Mouse (Mus musculus) stomach, postnatal 0 days (tissue): ENCODE measurements around the gene Efl1. TPM values are rescaled to one million over a fixed set of nuclear protein-coding genes. Genes with fewer than 3 reads are reported as not detected.

Experiments
- ATAC-seq: fragments of 200-750 bp; cut with Nextera tagmentation; 2 replicates; pipeline ENCODE4 v1.8.0; 2017; ENCODE audit not compliant: low FRiP score, low TSS enrichment
- DNase-seq: peaks from one replicate; pipeline ENCODE4 v3.0.0-alpha.2; 2016; ENCODE audit warnings: low spot score
- H3K27ac ChIP-seq: fragments of 300-500 bp; sonication (generic); replicated peaks from 2 replicates; pipeline ENCODE4 v1.5.1; 2014; ENCODE audit warnings: mild to moderate bottlenecking, control low read depth
- H3K27me3 ChIP-seq: fragments of 300-500 bp; sonication (generic); 2 replicates; pipeline ENCODE4 v1.6.1; 2014; ENCODE audit warnings: low read length; ENCODE audit not compliant: control insufficient read depth, insufficient read depth
- H3K36me3 ChIP-seq: fragments of 300-500 bp; sonication (generic); 2 replicates; pipeline ENCODE4 v1.6.1; 2014; ENCODE audit warnings: low read length, mixed read lengths; ENCODE audit not compliant: control insufficient read depth, insufficient read depth
- H3K4me1 ChIP-seq: fragments of 300-500 bp; sonication (generic); replicated peaks from 2 replicates; pipeline ENCODE4 v1.6.1; 2014; ENCODE audit warnings: antibody characterized with exemption; ENCODE audit not compliant: control insufficient read depth, insufficient read depth
- H3K4me2 ChIP-seq: fragments of 300-500 bp; sonication (generic); replicated peaks from 2 replicates; pipeline ENCODE4 v1.6.1; 2014; ENCODE audit warnings: low read depth, mild to moderate bottlenecking, control low read depth, moderate library complexity
- H3K4me3 ChIP-seq: fragments of 300-500 bp; sonication (generic); 2 replicates; pipeline ENCODE4 v1.5.1; 2014; ENCODE audit warnings: low read depth, low read length, control low read depth
- H3K9ac ChIP-seq: fragments of 300-500 bp; sonication (generic); 2 replicates; pipeline ENCODE4 v1.6.1; 2014; ENCODE audit warnings: mild to moderate bottlenecking, low read length, control low read depth, mixed read lengths
- H3K9me3 ChIP-seq: fragments of 300-500 bp; sonication (generic); 2 replicates; pipeline ENCODE4 v1.6.1; 2016; ENCODE audit warnings: low read length; ENCODE audit not compliant: control insufficient read depth
- CTCF ChIP-seq: IDR thresholded peaks from 2 replicates; pipeline ENCODE4 v1.5.1; 2016; ENCODE audit warnings: antibody characterized with exemption, low read depth, mild to moderate bottlenecking, moderate library complexity
- EP300 ChIP-seq: optimal IDR thresholded peaks from 2 replicates; pipeline ENCODE3; 2016; ENCODE audit warnings: antibody characterized with exemption
- WGBS: fragments of 180-500 bp; shearing (Covaris S2); extraction: QIAGEN DNeasy Blood & Tissue Kit; methylation state at CpG from one replicate; pipeline ENCODE4 v1.1.7; 2014; 5-methylcytosine and 5-hydroxymethylcytosine counted together
- polyA plus RNA-seq: library from polyadenylated mRNA; unstranded; fragments of >200 nt; fragmentation: Nextera tagmentation; extraction: Ambion mirVana; gene quantifications from 2 replicates; pipeline ENCODE4 v1.2.1, GENCODE M21; 2015

Gene Efl1
- polyA plus RNA-seq, 1 experiment from 2014 or later, result 14.3 TPM

- Histone ChIP-seq H3K4me3 (no peak overlapping the region), H3K27me3 (no peaks in the 10 kb centered on the region), H3K36me3 (no peaks in the 10 kb centered on the region), H3K9ac (no peak overlapping the region), H3K4me1 (no peaks in the 10 kb centered on the region), H3K27ac (no peak overlapping the region), H3K4me2 (no peak overlapping the region), H3K9me3 (no peaks in the 10 kb centered on the region)
- 92% methylated on average over 7 of the region's 7 CpGs for WGBS
- TF ChIP-seq EP300, result no peak
- TF ChIP-seq CTCF, result no peak
- ATAC-seq, result no peak
- DNase-seq, result no peak
Observed at GRCm38 (mm10) chr7:82819541-82819940, 171.1 kb downstream of the Efl1 start.

GRCm38 (mm10) chr7:82820661-82821060 lies 172.2 kb downstream of the Efl1 start:
- H3K9ac ChIP-seq, result no peak overlapping the region
- 58% methylated on average over 4 of the region's 4 CpGs for whole genome bisulfite sequencing
- ATAC-seq, result no peak
- H3K27ac ChIP-seq, result no peak overlapping the region
- no peaks in the 10 kb centered on the region for H3K4me1 ChIP-seq
- TF ChIP-seq EP300 (no peak), CTCF (no peak)
- H3K4me2 ChIP-seq, result no peak overlapping the region
- no peaks in the 10 kb centered on the region for H3K27me3 ChIP-seq
- no peak for DNase-seq
- no peaks in the 10 kb centered on the region for H3K36me3 ChIP-seq
- no peaks in the 10 kb centered on the region for H3K9me3 ChIP-seq
- no peak overlapping the region for H3K4me3 ChIP-seq

GRCm38 (mm10) chr7:82821501-82821900 lies 173.1 kb downstream of the Efl1 start:
- Histone ChIP-seq H3K4me1 (no peaks in the 10 kb centered on the region), H3K4me2 (no peak overlapping the region), H3K9me3 (no peaks in the 10 kb centered on the region), H3K27ac (no peak overlapping the region), H3K27me3 (no peaks in the 10 kb centered on the region), H3K9ac (no peak overlapping the region), H3K4me3 (no peak overlapping the region), H3K36me3 (no peaks in the 10 kb centered on the region)
- ATAC-seq, result no peak
- DNase-seq, result no peak
- WGBS, result 77% methylated on average over 3 of the region's 3 CpGs
- TF ChIP-seq CTCF (no peak), EP300 (no peak)

DNA sequence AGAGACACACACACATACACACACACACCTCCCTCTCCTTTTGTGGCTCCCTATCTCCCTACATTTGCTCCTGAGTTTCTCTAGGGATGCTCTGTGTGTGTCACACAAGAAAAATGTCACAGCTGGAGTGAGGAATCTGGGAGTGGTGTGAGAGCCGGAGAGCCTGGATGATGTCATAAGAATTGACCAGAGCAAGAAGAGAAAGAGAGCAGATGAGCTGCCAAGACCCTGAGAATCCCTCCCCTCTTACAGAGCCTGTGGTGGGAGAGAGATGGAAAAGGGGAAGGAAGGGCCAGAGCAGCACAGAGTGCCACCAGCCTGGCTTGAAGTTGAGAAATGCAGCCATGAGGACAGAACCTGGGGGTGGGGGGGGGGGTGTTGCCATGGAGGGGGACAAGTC lies 174.1 kb downstream of the Efl1 start:
- TF ChIP-seq EP300, result no peak
- no peak for TF ChIP-seq CTCF
- ATAC-seq (no peak; the same call in 1 of the 2 replicates), DNase-seq (no peak)
- Histone ChIP-seq H3K4me2 (no peak overlapping the region), H3K27me3 (no peaks in the 10 kb centered on the region), H3K9me3 (no peaks in the 10 kb centered on the region), H3K4me3 (no peak overlapping the region), H3K27ac (no peak overlapping the region), H3K36me3 (no peaks in the 10 kb centered on the region), H3K4me1 (no peaks in the 10 kb centered on the region), H3K9ac (no peak overlapping the region)
- 13% methylated on average over 1 of the region's 1 CpGs for WGBS

Other genes starting within 250 kb of the Efl1 start
- gene Saxo2, start 86 bp upstream of the Efl1 start, polyA plus RNA-seq, result 3.1 and 3.8 TPM in 2 replicates
- gene Mex3b, start 218.7 kb downstream of the Efl1 start, polyA plus RNA-seq, result 2.3 and 2.8 TPM in 2 replicates